Mouse (Mus musculus) cerebellum, postnatal 36 days (tissue): Measurements from ENCODE around the gene Clptm1.

Experiments
- DNase-seq, 2 experiments: peaks; one replicate each; pipeline ENCODE4 v3.0.0; 2021 to 2022; ENCODE audit warnings: mixed read lengths in 2 of 2

Clptm1 gene

DNA sequence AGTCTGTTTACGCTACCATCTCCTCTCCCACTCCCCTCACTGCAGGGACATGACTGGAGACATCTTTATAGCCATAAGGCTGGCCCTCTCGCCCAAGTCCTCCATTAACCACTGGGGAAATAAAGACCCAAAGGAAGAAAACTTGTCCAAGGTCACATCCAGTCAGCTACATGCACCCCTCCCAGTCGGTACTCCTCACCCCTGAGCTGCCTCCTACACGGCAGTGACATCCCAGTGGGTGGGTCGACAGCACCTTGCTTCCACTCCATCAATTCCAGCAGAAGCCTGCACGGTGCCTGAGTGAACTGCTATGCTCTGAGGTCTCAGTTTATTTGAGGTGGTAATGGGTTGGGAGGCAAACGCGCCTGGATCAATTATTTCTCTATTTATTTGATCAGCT is 893 bp downstream of the Clptm1 start:
- DNase-seq, result no peak

DNA sequence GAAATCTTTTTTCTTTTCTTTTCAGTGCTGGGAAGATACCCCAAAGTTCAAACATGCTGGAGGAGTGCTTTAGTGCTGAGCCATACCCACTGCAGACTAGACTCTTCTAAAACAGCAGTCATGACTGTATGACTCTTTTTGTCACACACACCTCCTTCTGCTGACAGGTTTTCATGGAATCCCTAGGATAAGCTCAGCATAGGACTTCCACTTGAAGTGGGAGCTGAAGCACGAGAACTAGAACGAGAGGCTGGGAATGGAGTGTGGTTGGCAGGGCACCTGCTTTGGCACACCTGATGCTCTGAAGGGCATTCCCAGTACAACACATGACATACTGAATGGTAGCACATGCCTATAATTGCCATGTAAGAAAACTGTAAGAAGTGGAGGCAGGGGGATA is 12.2 kb downstream of the Clptm1 start:
- DNase-seq, result no peak

DNA sequence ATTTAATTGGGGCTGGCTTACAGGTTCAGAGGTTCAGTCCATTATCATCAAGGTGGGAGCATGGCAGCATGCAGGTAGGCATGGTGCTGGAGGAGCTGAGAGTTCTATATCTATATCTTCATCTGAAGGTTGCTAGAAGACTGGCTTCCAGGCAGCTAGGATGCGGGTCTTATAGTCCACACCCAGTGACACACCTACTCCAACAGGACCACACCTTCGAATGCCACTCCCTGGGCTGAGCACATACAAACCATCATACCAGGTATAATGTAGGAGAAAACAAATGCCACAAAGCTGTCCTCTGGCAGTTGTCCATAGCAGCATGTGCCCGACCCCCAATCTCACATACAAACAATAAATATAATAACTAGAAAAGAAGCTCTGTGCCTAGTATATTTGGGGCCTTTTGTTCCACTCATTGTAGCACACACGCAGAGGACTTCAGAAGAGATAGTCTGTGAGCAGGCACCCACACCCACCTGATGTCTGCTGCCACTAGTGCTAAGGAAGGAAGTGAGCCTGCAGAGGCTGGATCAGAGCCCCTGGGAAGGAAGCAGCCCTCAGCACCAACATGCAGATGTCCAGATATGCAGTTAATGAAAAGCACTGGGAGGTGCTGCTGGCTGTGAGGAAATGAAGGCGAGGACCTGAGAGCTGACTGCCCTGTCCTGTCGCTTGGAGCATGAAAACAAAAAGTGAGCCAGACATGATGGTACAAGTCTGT is 13.6 kb downstream of the Clptm1 start:
- DNase-seq, result no peak

DNA sequence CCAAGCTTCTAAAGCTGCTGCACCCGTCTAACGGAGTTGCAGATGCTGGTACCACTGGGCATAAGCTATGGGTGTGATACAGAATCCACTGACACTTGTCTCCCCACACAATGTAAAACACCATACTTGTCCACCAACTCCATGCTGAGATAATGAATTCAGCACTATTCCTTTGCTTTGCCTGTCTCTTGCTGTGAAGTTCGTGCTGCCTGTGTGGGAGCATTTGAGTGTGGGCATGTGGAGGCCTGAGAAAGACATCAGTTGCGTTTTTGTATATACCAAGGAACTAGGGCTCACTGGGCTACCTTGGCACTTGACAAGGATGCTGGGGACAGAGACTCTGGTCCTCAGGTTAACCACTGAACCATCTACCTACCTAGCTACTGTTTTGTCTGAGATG is 23.6 kb downstream of the Clptm1 start:
- DNase-seq, result no peak

DNA sequence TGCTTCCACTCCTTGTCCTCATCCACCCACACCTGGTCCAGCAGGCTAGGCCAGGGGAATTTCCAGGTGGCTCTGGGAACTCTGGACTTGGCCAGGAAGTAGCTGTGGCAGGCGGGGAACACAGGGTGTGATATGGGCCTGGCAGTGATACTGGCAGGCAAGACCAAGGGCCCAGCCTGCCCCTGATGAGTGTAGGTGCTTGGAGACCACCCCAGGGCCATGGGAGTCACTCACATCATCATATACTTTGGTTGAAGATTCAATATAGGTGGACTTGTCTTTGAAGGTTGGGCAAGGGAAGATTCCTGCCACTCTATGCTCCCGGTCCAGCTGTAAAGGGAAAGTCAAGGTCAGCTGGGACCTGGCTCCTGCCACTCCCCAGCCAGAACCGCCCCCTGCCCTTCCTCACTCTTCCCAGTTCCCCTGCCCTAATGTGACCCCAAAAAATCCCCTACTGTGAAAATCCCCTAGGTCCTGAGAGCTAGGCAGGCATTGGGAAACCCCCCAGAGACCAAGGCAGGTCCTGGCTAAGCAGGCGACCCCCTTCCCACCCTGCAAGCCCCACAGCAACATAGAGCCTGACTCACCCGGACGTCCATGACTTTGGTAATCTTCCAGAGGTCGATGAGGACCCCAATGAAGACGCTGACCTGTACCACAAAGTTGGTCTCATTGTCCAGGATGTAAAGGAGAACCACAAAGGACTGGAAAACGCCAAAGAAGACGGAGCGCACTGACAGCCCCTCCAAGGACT is 29.6 kb downstream of the Clptm1 start:
- DNase-seq, result no peak

DNA sequence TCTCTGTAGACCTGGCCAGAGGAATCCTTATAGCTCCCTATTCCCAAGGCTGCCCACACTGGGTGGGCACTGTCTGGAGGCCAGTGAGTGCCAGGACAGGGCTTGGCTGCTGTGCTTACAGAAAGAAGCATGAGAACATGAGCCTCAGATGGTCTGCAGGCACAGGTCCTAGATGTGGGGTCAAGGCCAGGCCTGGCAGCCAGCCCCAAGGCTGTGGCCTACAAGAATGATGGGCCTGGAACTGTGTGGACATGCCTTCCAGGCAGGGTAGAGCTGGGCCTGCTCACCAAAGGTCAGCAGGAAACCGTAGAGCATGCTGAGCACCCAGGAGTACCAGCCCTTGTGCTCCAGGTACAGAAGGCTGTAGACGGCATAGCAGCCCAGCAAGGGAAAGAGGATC is 30.2 kb downstream of the Clptm1 start:
- DNase-seq, result no peak

DNA sequence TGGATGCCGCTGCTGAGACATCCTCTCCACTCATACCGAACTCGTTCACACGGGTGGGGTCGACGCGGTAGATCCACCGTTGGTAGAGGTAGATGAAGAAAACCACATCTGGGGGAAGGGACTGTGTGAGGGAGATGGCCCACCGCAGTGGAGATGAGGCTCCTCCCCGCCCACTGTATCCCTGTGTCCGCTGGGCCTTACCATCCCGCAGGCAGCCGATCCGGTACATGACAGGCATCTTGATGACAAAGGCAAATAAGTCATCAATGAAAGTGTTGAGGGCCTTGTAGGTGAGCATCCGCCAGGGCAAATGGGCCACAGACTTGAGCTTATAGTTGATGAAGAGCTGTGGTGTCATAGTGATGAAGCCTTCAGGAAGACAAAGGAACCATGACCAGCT is 31.0 kb downstream of the Clptm1 start:
- no peak for DNase-seq

DNA sequence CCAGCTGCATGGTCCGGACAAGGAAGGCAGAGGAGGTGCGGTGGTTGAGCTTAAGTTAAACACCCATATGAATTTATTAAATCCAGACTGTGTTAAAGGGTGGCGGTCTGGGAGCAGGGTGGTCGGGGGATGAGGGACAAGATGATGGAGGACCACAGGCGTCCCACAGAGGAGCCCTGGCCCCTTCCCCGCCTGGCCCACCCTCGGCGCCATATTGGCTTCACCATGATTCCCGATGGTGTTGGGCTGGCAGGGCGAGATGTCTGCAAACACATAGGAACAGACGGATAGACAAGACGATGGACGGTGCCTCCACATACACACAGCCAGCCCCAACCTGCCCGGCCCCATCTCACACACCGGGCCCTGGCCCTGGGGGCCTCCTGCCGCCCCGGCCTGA is 31.6 kb downstream of the Clptm1 start:
- no peak for DNase-seq

DNA sequence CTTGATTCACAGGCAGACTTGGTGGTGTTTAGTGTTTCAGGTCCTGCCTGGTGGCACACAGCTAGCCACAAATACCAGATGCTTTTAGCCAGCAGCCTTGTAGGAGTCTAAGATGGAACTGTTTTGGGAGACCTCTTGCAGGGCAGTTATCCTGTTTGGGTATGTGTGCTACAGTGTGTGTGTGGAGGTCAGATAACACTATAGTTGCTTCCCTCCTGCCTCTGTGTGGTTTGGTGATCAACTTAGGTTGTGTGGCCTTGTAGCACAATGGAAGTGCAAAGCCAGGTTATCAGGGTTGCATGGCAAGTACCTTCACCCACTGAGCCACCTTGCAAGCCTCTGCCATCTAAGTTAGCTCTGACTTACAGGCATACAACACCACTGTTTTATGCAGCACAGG is 32.1 kb downstream of the Clptm1 start:
- DNase-seq, result no peak

DNA sequence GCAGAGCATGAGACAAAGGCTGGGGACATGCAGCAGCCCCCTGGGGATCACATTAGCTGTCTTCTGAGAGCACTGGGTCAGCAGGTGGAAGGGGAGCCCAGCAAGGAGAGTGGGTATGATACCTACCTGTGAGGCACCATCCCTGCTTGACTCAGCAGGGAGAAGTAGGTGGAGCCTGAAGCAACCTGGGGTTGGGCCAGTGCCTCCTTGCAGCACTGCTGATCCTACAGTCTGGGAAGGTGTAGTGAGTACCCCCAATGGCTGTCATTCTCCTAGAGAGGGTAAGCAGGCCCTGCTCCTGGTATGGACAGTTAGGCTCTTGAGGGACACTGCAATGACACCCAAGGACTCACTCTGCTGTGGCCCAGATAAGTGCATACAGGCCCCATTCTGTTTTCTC is 32.6 kb downstream of the Clptm1 start:
- no peak for DNase-seq

DNA sequence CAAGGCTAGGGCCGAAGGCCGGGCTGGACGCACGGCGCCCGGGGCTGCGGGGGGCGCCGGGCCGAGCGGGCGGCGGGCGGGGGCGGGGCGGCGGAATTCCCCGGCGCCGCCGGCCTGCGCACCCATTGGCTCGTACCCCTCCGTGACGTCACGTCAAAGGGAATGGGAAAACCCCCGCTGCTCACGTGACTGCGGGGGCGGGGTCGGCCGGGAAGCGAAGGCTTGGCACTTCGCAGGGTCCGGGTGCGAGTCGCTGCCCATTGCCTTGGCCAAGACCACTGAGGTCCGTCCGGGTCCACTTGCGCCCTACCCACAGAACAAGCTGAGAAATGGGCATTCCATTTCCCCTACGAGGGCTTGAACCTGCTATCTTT is 35.5 kb downstream of the Clptm1 start, which contains the start of gene Relb:
Gene Relb (minus strand): TSS at position 78 of the 374 bp plus-strand sequence.
- peak; percentile 84 to 88 for DNase-seq

DNA sequence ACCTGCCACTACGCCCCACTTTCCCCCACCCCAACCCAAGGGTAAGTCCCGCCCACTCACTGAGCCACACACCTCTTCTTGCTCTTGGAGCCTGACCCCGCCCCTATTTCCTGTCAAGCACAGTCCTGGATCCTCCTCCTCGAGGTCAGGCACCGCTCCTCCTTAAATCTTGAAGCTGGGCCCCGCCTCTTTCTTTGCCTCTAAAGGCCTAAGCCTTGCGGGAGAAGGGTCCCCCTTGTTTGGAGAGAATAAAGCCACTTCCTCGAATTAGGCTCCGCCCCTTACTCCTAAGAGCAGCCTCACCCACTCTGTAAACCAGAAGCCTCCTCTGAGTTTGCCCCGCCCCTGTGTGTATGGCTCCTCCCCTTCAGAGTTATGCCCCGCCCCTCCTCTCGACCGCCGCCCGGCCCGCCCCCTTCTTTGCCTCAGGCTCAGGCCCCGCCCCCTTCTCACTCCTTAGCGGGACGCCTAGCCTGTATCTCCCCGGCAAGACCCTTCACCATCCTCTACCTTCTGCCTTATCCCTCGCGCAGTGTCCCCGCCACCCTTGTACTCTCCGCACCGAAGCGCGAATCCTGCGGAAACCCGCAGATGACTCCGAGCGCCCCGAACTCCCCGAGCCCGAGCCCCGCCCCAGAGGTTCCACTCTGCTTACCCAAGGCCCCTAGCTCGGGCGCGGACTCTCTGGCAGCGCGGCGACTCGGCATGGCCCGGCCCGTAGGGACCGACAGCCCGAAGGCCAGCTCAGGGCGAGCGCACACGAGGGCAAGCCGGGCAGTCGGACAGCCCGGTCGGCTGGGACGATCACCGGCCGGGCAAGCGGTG is 36.1 kb downstream of the Clptm1 start:
- peak; percentile 75 for DNase-seq

DNA sequence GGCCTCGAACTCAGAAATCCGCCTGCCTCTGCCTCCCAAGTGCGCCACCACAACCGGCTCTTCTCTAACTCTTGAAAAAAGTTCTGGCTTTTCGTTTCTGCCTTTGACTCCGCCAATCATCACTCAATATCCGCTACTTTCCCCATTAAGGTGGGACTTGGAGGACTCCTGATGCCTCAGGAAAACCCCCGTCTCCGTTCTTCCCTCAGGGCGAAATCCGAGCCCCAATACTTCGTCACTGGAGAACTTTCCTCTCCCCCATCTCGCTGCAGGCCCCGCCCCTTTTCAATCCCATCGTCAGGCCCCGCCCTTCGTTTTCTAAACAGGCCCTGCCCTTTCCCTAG is 36.7 kb downstream of the Clptm1 start:
- no peak for DNase-seq

DNA sequence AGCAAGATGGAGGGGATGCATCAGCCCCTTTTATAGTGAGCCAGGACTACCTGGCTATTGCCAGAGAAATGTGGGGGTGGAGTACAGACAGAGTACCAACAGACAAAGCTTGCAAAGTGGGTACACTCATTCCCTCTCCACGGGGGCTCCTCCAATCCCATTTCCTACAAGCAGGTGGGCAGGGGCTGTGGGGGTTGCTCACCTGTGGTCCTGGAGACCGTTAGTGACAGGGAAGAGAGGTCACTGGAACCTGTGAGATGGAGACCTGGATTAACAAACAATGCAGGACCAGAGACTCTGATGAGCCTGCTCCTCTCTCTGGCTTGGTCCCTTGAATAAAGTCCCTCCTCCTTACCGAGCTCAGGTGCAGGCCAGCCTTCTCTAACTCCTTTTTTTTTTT is 37.1 kb downstream of the Clptm1 start:
- DNase-seq, result no peak

DNA sequence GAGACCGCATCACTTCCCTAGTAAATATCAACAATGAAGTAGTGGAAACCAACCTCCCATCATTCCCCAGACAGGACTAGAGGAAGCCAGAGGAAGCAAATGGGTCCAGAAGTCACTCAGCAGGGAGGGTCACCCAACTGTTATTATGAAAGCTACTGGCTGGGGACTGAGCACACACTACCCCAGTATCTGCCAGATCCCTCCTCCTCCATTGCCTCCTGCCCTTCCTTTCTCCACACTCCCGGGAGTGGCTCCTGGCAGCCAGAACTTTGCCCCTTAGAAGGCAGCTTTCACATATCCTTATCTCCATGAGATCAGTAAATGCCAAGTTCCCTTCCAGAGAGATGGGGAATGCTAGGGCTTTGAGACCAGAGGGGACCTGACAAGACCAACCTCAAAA is 41.4 kb downstream of the Clptm1 start:
- DNase-seq, result no peak

DNA sequence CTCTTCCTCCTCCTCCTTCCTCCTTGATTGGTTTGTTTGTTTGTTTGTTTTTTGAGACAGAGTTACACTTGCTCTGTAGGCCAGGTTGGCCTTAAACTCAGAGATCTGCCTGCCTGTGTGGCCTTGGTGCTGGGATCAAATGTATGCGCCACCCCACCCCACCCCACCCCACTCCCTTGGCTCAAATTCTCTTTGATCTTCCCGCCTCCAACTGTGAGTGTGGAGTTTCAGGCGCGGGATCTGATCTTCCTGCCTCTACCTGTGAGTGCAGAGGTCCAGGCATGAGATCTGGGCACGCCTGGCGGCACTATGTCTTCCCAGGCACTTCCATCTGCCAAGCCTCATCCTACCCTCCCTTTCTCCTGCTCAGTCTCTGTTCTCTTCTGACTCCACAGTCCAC is 42.6 kb downstream of the Clptm1 start:
- no peak for DNase-seq

DNA sequence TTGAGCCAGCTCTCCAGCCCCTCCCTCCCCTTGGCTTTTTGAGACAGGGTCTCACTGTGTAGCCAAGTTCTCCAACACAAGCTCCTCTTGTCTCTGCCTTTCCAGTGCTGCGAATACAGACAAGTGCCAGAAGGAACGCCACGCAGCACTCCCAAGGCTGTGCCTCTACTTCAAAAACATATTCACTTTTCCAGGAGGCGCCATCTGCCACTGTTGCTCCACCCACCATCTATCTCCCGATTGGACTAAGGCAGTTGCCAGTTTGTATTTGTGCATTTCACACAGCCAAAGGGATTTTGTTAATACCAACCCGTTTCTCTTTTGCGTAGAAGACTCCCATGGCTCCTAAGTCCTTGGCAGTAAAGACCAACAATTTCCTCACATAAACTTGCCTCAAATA is 44.0 kb downstream of the Clptm1 start:
- no peak for DNase-seq

DNA sequence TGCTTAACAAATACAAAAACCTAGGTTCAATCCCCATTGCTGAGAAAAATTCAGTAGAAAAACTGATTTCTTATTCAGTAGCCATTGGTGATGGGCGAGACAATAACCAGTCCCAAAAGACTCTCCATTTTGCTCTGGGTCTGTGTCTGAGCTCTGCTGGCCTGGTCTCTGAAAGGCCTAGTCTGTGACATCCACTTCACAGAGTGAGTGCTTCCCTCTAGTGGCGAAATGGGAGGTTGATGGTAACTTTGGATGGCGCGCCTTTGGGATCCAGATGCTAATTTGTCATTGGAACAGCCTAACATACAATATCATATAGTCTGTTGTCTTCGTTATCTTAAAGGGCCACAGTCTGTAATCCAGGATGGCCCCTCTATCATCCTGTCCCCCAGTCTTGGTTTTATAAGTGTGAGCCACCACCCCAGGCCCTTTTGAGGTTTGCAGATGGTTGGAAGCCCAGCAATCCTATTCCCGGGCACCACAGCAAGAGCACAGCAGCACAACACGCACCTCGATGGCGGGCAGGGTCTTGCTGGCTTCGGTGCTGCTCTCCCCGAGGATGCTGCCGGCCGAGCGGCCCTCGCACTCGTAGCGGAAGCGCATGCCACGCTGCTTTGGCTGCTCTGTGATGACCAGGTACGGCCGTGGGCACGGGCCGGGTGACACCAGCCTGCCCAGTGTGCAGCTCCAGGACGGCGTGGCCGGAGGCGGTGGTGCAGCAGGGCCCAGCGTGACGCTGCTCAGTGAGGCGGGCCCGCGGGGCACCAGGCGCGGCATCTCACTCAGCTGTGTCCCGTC is 45.6 kb downstream of the Clptm1 start:
- peak; percentile 71 to 82 for DNase-seq

DNA sequence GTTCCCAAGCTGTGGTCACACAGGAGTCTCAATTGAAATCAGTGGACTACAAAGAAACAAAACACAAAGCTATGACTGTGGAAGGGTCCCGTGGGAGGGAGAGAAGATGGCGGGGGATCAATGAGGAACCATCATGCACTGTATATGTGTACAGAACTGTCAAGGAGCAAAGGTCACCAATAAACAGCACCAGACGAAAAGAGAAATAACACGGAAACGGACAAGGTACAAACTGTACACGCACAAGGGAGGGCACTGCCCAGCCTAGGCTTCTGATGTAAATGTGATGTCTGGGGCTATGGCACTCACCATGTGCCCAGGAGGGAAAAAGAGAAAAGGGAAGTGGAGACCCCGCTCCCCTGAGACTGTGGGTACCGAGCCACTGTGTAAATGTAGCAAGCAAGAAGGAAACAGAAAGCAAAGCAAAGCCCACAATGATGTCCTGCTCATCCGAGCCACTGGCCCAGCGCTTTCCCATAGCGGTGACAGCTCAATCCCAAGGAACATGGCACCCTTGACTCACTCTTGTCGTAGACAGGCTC is 49.7 kb downstream of the Clptm1 start:
- no peak for DNase-seq

DNA sequence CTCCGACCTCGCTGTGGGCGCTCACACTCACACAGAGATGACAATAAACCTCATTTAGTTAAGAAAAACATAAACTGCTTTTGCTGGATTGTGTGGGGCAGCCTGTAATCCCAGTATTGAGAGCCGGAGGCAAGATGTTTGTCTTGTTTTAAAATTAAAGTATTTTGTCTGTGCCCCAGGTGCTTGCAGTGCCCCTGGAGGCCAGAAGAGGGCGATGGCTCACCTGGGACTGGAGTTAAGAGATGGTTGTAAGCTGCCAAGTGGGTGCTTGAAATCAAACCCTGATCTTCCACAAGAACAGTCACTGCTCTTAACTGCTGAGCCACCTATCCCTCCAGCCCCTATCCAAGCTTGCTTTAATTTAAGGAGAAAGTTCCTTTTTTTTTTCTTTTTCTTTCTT is 53.9 kb downstream of the Clptm1 start:
- DNase-seq, result no peak

DNA sequence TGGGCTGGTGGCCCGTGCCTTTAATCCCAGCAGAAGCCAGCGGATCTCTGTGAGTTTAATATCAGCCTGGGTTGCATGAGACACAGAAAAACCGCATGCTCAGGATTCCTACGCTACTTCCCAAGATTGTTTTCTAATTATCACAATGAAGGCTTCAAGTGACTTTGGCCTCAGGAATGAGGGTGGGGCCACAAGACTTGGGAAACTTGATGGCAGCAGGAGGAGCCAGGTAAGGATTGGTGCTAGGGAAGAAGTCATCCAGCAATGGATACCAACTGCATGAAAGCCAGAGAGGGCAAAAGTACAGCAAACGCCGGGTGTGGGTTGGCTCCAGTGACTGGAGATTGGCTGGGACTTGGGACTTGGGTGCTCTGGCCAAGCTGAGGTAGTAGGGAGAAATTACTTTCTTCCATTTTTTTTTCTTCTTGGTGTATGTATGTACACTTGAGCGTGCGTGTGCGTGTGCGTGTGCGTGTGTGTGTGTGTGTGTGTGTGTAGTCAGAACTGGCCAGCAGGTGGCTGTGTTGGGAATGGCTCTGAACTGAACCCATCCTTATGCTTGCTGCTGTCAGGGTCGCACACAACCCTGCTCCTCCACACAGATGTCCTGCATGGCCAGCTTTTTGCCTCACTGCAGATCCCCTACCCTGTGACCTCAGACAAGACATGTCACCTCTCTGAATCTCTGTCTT is 55.0 kb downstream of the Clptm1 start:
- DNase-seq, result no peak

DNA sequence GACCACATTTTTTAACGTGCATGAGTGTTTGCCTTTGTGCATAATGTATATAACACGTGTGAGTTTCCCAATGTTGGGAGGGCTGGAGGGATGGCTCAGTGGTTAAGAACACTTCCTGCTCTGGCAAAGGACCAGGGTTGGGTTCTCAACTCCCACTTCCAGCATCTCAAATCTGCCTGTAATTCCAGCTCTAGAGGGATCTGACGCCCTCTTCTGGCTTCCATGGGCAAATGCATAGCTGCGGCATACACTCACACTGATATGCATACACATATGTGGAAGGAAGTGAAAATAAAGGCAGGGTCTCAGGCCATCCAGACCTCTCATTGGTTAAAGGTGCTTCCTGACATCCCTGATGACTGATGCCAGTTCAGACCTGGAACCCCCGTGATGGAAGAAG is 57.5 kb downstream of the Clptm1 start:
- no peak for DNase-seq
